Mouse (Mus musculus): ENCODE data around the gene Ranbp17. TPM values are rescaled to one million over a fixed set of nuclear protein-coding genes. Genes with fewer than 3 reads are reported as not detected.

The Ranbp17 gene
- total and polyA plus RNA-seq, 3 experiments = 0.21 to 0.34 (median 0.34) TPM

DNA sequence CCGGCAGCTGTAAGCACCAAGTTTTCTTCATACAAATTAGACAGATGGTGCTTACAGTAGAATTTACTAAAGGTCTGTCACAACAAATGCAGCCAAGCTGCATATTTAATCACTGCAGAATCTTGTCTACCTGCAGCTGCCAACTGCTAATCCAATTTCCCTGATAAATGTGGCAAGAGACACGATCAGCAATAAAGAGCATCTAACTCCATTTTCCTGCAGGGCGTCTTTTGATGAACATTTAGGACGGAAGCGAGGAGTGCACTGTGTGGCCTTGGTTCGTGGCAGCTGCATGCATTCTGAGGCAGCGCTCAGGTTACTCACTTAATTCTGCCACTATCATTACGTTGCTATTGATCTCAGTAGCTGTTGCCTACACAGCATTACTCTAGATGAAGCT, 212.7 kb downstream of the Ranbp17 start:
- no peaks in the 10 kb centered on the region for H3K79me2 ChIP-seq (replicated peaks; ENCODE audit: control insufficient read depth, insufficient read depth, low read length)
- no peak overlapping the region for H3K9ac ChIP-seq (ENCODE audit: low read depth, low read length)
- H3K36me3 ChIP-seq (ENCODE audit: control insufficient read depth, insufficient read depth, low read length) = no peaks in the 10 kb centered on the region
- H3K27ac ChIP-seq = no peak overlapping the region
- no peak for DNase-seq
- 85% methylated on average over 8 of the region's 8 CpGs for WGBS
- intact Hi-C loops (cut with DNase I) = no loop called here
- H3K27me3 ChIP-seq (ENCODE audit: control insufficient read depth, insufficient read depth, low read length) = no peaks in the 10 kb centered on the region
- no peak overlapping the region for H3K4me3 ChIP-seq
- TF ChIP-seq CTCF (IDR thresholded peaks at IDR 0.05) (no peak), POLR2A (IDR thresholded peaks at IDR 0.05; ENCODE audit: insufficient read depth, low read depth, low read length) (no peak), EP300 (IDR thresholded peaks at IDR 0.05; ENCODE audit: insufficient read depth, low read depth, low read length) (no peak)
- no peaks in the 10 kb centered on the region for H3K4me1 ChIP-seq (ENCODE audit: control insufficient read depth, insufficient read depth, low read length)

DNA sequence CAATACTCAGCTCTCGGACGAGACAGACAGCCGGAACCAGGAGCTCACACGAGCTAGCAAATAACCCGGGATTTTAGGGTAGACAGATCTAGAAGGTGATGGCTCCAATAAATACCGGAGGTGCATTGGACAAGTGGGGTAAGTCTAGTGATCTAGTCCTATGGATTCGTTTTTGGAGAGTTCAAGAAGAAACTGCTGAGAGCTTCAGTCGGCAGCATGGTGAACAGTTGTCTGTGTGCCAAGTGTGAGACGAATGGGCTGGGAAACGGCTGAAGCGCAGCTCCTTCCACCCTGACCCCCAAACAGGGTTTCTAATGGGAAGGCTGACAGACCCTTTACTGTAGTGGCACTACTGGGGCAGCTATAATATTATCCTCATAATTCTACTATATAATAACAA, 214.2 kb downstream of the Ranbp17 start:
- WGBS = 84% methylated on average over 11 of the region's 11 CpGs
- Histone ChIP-seq H3K36me3 (ENCODE audit: control insufficient read depth, insufficient read depth, low read length) (no peaks in the 10 kb centered on the region), H3K9ac (ENCODE audit: low read depth, low read length) (no peak overlapping the region), H3K4me3 (no peak overlapping the region), H3K27ac (no peak overlapping the region), H3K79me2 (replicated peaks; ENCODE audit: control insufficient read depth, insufficient read depth, low read length) (no peaks in the 10 kb centered on the region), H3K27me3 (ENCODE audit: control insufficient read depth, insufficient read depth, low read length) (no peaks in the 10 kb centered on the region), H3K4me1 (ENCODE audit: control insufficient read depth, insufficient read depth, low read length) (no peaks in the 10 kb centered on the region; the same call in 1 of the 2 replicates)
- intact Hi-C loops (cut with DNase I) = no loop called here
- DNase-seq = no peak
- TF ChIP-seq POLR2A (IDR thresholded peaks at IDR 0.05; ENCODE audit: insufficient read depth, low read depth, low read length) = no peak
- TF ChIP-seq CTCF (IDR thresholded peaks at IDR 0.05) = no peak
- TF ChIP-seq EP300 (IDR thresholded peaks at IDR 0.05; ENCODE audit: insufficient read depth, low read depth, low read length) = no peak

DNA sequence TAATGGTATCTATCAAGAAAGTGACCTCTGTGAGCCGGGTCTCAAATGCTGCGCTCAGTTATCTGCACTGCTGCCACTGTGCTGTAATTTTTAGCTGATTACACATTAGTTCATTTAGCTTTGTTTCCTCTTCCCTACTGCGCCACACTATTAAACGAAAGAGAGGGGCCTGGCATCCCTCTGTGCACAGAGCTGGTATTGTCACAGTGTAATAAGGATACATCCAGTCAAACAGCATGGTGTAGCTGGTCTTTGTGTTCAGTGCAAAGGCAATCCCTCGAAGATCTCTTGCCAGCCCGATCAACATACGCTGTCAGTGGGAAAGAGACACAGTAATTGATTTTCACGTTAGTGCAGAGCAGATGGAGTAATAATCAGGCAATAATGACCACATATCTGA, 216.4 kb downstream of the Ranbp17 start:
- Histone ChIP-seq H3K27ac (no peak overlapping the region), H3K36me3 (ENCODE audit: control insufficient read depth, insufficient read depth, low read length) (no peaks in the 10 kb centered on the region), H3K27me3 (ENCODE audit: control insufficient read depth, insufficient read depth, low read length) (no peaks in the 10 kb centered on the region), H3K79me2 (replicated peaks; ENCODE audit: control insufficient read depth, insufficient read depth, low read length) (no peaks in the 10 kb centered on the region), H3K4me3 (no peak overlapping the region), H3K9ac (ENCODE audit: low read depth, low read length) (no peak overlapping the region), H3K4me1 (ENCODE audit: control insufficient read depth, insufficient read depth, low read length) (no peaks in the 10 kb centered on the region; the same call in 1 of the 2 replicates)
- no peak for DNase-seq
- 82% methylated on average over 8 of the region's 8 CpGs for WGBS
- no peak for TF ChIP-seq EP300 (IDR thresholded peaks at IDR 0.05; ENCODE audit: insufficient read depth, low read depth, low read length)
- TF ChIP-seq POLR2A (IDR thresholded peaks at IDR 0.05; ENCODE audit: insufficient read depth, low read depth, low read length) = no peak
- TF ChIP-seq CTCF (IDR thresholded peaks at IDR 0.05) = no peak
- intact Hi-C loops (cut with DNase I) = no loop called here

DNA sequence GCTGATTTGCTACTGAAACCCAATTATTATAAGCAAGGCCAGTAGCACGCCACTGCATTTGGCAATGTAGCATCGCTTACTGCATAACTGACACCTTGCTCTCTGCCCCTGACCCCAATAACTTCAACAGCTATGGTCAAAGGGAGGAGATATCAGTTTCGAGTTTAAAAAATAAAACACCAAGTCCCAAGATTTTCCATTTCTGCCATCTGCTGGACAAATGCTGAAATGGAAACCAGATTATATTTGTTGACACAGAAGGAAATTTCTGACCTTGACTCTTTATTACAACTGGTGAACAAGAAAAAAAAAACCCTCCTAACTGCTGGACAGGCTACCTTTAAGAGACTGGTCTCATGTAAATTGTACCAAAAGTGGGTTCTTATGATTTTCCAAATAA, 218.1 kb downstream of the Ranbp17 start:
- intact Hi-C loops (cut with DNase I) = loop anchor here (2.0 kb wide), 2 partner anchors 119 to 319 kb away; no protein-coding TSS in a partner anchor
- Histone ChIP-seq H3K27ac (no peak overlapping the region), H3K9ac (ENCODE audit: low read depth, low read length) (no peak overlapping the region), H3K79me2 (replicated peaks; ENCODE audit: control insufficient read depth, insufficient read depth, low read length) (no peaks in the 10 kb centered on the region), H3K4me3 (no peak overlapping the region), H3K4me1 (ENCODE audit: control insufficient read depth, insufficient read depth, low read length) (no peaks in the 10 kb centered on the region; the same call in 1 of the 2 replicates), H3K27me3 (ENCODE audit: control insufficient read depth, insufficient read depth, low read length) (no peaks in the 10 kb centered on the region), H3K36me3 (ENCODE audit: control insufficient read depth, insufficient read depth, low read length) (no peaks in the 10 kb centered on the region)
- DNase-seq = no peak
- no peak for TF ChIP-seq EP300 (IDR thresholded peaks at IDR 0.05; ENCODE audit: insufficient read depth, low read depth, low read length)
- peak; percentile 72 for TF ChIP-seq CTCF (IDR thresholded peaks at IDR 0.05)
- no peak for TF ChIP-seq POLR2A (IDR thresholded peaks at IDR 0.05; ENCODE audit: insufficient read depth, low read depth, low read length)
- 43% methylated on average over 3 of the region's 3 CpGs for WGBS

DNA sequence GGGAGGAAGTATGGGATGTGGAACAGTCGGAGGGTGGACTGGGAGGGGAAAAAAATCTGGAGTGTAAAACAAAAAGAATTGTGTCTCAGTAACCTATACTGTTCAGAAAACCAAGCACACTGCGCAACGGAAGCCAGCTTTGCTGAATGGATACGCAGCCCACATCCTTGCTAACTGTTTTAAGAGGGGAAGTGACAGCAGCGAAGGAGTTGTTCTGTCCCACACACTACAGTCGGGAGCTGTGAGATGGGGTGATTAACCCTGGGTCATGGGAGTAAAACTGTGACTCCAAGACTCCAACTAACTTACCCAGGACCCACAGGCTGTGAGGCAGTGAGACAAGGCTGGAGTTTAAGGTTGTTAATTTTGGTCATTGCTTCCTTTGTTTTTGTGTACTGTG, 219.5 kb downstream of the Ranbp17 start:
- no peak for DNase-seq
- intact Hi-C loops (cut with DNase I) = loop anchor here (2.0 kb wide), 2 partner anchors 117 to 321 kb away; no protein-coding TSS in a partner anchor
- H3K4me3 ChIP-seq = no peak overlapping the region
- H3K36me3 ChIP-seq (ENCODE audit: control insufficient read depth, insufficient read depth, low read length) = no peaks in the 10 kb centered on the region
- H3K79me2 ChIP-seq (replicated peaks; ENCODE audit: control insufficient read depth, insufficient read depth, low read length) = no peaks in the 10 kb centered on the region
- TF ChIP-seq POLR2A (IDR thresholded peaks at IDR 0.05; ENCODE audit: insufficient read depth, low read depth, low read length) (no peak), CTCF (IDR thresholded peaks at IDR 0.05) (no peak), EP300 (IDR thresholded peaks at IDR 0.05; ENCODE audit: insufficient read depth, low read depth, low read length) (no peak)
- no peak overlapping the region for H3K27ac ChIP-seq
- no peaks in the 10 kb centered on the region for H3K27me3 ChIP-seq (ENCODE audit: control insufficient read depth, insufficient read depth, low read length)
- 52% methylated on average over 6 of the region's 6 CpGs for WGBS
- H3K9ac ChIP-seq (ENCODE audit: low read depth, low read length) = no peak overlapping the region
- H3K4me1 ChIP-seq (ENCODE audit: control insufficient read depth, insufficient read depth, low read length) = no peaks in the 10 kb centered on the region; the same call in 1 of the 2 replicates

DNA sequence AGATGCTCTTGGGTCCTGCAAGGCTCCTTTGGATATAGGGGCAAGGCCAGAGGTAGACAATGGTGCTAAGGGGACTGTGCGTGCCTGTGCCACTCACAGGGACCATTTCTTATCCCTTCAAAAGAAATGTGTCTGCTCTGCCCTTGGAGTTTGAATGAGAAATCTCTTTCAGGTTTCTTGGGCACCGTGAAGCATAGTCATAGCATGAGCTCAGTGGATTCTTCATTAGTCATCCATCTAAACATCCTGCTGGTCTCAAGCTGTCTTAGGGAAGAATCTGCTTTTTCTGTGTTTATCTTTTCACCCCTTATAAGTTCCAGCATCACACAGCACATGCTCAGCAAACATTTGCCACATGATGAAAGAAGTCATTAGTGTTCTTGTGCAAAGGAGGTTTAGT, 235.0 kb downstream of the Ranbp17 start:
- no peak for DNase-seq
- Histone ChIP-seq H3K79me2 (replicated peaks; ENCODE audit: control insufficient read depth, insufficient read depth, low read length) (no peaks in the 10 kb centered on the region), H3K27me3 (ENCODE audit: control insufficient read depth, insufficient read depth, low read length) (no peaks in the 10 kb centered on the region), H3K4me1 (ENCODE audit: control insufficient read depth, insufficient read depth, low read length) (no peaks in the 10 kb centered on the region), H3K36me3 (ENCODE audit: control insufficient read depth, insufficient read depth, low read length) (no peaks in the 10 kb centered on the region), H3K4me3 (no peak overlapping the region), H3K9ac (ENCODE audit: low read depth, low read length) (no peak overlapping the region), H3K27ac (no peak overlapping the region)
- intact Hi-C loops (cut with DNase I) = no loop called here
- TF ChIP-seq CTCF (IDR thresholded peaks at IDR 0.05) (no peak), POLR2A (IDR thresholded peaks at IDR 0.05; ENCODE audit: insufficient read depth, low read depth, low read length) (no peak), EP300 (IDR thresholded peaks at IDR 0.05; ENCODE audit: insufficient read depth, low read depth, low read length) (no peak)
- 86% methylated on average over 2 of the region's 2 CpGs for WGBS

Data from heart, adult 2 months (tissue).